Mouse (Mus musculus) testis, adult 2 months (tissue): Measurements from ENCODE around the gene Tpcn1.

Experiments
- CTCF ChIP-seq: fragments of 200-500 bp; IDR thresholded peaks from 2 replicates; pipeline ENCODE4 v1.5.1; 2012; ENCODE audit warnings: low read depth, mild to moderate bottlenecking, inconsistent platforms, low read length, moderate library complexity; ENCODE audit not compliant: control insufficient read depth, insufficient read depth, insufficient replicate concordance
- POLR2A ChIP-seq: fragments of 200-500 bp; IDR thresholded peaks from 2 replicates; pipeline ENCODE4 v1.6.1; 2012; ENCODE audit warnings: low read depth, mild to moderate bottlenecking, inconsistent platforms, low read length, moderate library complexity; ENCODE audit not compliant: control insufficient read depth

DNA sequence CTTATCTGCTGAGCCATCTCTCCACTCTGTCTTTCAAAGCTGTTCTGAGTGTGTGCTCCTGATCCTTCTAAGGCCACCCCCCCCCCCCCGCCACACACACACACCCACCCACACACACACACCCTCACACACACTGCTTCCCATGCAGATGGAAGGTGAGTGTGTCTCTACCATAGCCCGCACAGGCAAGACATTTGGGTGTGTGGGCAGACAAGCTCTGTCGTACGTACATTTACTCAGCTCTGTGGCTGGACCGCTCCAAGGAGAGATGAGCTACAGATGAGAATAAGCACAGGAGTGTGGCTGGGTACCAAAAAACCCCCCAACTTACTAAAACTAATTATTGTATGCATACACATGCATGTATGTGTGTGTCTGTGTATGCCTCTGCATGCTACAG lies 37.8 kb downstream of the Tpcn1 start:
- TF ChIP-seq POLR2A (no peak), CTCF (no peak)
